Mouse (Mus musculus) cerebellum, adult 18-20 months (tissue): ENCODE data around the gene Cpne2.

Experiments used
- DNase-seq, 2 experiments: peaks; one replicate each; pipeline ENCODE4 v3.0.0; 2021

Gene Cpne2

GRCm38 (mm10) chr8:94532873-94533671 lies at the start of gene Cpne2:
Gene Cpne2 (plus strand): TSS chr8:94532990.
- DNase-seq: peak in 1 of 2 experiments; percentile 17

DNA sequence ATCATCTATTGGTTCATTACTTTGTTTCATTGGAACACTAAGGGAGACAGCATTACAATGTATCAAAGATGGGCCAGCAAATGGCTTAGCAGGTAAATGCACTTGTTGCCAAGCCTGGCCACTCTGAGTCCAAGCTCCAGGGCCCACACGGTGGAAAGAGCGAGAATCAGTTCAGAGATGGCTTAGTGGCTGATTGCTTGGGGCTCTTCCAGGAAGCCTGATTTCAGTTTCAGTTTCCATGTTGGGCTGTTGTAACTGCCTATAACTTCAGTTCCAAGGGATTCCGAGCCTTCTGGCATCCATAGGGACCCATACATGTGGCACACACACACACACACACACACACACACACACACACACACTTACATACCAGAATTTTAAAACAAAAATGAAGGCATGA lies 47.5 kb upstream of the Cpne2 start:
- DNase-seq: no peak

DNA sequence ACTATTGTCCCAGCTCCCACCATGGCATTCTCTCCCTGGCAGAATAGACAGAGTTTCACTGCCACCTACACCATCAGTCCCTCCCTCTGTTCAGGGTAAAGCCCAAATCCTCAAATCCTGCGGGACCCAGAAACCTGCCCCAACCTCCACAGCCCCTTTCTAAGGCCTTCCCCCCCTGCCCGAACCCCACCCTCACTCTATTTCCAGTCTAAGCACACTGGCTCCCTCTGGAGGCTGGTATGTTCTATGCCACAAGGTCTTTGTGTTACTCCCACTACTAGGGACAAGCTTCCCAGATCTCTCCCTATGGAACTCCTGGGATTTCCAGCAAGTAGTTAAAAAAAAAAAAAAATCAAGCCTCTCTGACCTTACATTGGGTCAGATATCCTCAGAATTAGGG lies 46.9 kb upstream of the Cpne2 start:
- DNase-seq: peak in 1 of 2 experiments; percentile 12

DNA sequence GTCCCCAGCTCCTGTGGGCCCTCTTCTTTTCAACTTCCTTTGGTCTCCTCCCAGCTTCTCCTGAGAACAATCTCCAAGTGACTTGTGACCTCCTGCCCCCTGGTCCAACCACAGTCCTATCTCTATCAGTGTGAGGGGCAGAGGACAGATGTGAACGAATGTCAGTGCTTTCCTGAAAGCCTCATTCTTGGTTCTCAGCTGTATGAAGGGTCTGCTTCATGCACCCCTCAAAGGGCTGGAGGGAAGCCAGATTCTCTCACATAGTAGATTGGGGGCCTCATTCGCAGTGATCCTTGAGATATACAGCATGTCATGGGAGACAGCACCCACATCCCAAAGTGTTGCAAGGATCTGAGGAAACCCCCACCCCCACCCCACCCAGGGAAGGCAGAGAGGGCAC lies 44.8 kb upstream of the Cpne2 start:
- no peak for DNase-seq

DNA sequence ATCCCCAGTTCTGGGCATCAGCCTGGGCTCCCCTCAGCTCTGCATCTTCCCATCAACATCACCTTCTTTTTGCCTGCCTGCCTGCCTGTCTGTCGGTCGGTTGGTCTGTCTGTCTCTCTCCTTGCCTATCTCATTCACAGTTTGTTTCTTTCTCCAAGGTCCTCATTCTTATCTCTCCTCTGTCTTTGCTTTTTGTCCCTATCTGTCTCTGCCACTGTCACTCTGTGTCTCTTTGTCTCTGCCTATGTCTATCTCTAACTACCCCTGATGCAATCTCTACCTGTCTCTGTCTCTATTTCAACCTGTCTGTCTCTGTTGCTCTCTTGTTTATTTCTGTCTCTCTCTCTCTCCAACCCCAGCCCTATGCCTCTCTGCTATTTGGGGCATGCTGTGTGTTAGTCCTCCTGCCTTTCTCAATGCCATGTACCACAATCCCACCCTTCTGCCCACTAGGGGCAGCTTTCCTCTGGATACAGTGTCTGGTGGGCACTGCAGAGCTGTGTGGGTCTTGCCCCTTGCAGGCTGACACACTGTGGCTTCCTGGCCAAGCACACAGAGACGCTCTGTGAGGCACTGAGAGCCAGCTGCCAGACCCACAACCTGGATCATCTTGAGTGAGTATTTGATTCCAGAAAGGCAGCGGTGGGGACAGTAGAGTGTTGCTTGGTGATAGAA lies 42.8 kb upstream of the Cpne2 start:
- no peak for DNase-seq

- peak; percentile 54 to 61 for DNase-seq
Measured at GRCm38 (mm10) chr8:94492021-94492681, 40.6 kb upstream of the Cpne2 start.

- DNase-seq: no peak
Measured at GRCm38 (mm10) chr8:94493240-94493639, 39.5 kb upstream of the Cpne2 start.

DNA sequence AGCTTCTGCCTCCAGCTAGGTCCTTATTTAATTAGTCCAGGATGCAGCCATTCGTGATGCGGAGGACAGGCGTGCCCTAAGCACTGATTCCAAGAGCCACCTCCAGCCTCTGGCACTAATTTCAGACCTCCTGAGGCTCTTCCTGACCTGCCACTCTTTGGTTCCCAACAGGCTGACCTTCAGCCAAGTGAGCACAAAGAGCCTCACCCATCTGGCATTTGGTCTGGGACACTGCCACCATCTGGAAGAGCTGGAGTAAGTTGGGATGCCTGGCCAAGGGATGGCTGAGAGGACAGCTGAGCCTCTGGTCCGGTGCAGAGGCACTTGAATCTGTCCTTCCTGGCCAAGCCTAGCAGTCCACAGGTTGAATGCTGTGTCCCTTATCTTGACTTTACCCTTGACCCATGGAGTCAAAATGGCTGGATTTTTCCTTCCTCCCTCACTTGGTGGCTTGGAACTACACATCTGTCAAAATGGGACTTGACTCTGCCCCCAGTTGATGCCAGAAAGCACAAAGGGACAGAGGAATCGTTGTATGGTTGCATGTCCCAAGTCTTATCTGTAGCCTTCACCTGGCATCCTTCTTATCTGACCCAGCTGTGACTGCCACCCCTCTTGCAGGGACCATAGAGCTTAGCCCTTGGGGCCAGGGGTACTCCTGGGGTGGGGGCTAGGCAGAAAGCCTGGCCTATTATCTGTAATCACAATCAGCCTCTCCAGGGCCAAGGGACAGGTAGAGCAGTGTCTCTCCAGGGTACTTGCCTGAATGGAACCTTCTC lies 17.2 kb upstream of the Cpne2 start:
- no peak for DNase-seq

- DNase-seq: no peak
Measured at GRCm38 (mm10) chr8:94516209-94516593, 16.6 kb upstream of the Cpne2 start.

GRCm38 (mm10) chr8:94516766-94517165 lies 16.0 kb upstream of the Cpne2 start:
- DNase-seq: no peak

DNA sequence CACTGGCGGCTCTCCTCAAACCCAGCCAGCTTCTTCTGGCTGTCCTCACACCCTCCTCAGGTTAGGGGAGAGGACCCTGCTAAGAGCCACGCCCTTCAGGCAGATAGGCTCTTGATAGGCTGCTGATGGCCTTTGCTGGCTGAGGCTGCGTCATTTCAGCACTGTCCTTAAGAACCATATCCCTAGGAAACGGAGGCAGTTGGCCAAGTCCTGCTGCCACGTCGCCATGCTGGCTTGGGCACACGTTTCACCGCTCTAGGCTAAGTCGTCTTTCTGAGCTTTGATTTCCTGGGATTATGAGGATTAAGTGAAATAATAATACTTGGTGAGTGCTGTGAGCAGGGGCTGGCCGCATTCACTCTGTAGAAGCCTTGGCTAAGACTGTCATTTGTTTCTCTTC lies 14.5 kb upstream of the Cpne2 start:
- no peak for DNase-seq

- no peak for DNase-seq
Measured at GRCm38 (mm10) chr8:94519021-94519420, 13.8 kb upstream of the Cpne2 start.

GRCm38 (mm10) chr8:94521481-94521880 lies 11.3 kb upstream of the Cpne2 start:
- no peak for DNase-seq

GRCm38 (mm10) chr8:94522482-94522881 lies 10.3 kb upstream of the Cpne2 start:
- no peak for DNase-seq

DNA sequence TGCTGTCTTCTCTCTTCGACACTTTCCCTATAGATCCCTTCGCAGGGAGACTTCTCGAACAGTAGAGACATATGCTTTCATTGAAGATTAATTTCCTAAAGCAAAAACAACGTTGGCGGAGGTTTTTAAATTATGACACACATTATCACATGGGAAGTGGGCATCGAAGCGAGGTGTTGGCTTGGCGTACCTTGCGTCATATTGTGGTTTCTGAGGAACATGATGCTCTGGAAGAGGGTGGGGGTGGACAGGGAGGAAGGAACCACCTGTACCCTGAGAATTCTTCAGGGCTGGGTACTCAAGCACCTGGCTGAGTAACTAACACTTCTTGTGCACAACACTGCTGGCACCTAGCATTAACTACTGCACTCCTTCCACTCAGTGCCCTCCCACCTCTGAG lies 8.2 kb upstream of the Cpne2 start:
- DNase-seq: no peak

- DNase-seq: no peak
Measured at GRCm38 (mm10) chr8:94527178-94527577, 5.6 kb upstream of the Cpne2 start.

DNA sequence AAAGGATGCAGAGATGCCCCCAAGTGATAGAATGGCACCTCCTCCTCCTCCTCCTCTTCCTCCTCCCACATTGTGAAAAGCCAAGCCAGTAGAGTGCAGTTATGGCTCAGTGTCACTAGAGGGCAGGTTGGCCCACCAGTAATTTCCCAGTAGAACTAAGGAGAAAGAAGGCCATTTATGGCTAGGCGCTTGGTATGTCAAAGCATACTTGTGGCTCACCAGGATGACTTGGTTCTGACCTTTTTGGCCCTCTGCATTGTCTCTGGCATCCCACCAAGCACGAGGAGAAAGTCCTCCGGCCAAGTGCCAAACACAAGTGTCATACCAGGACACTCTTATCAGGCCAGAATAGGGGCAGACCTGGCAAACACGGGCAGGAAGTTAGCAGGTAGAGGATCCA lies 4.5 kb upstream of the Cpne2 start:
- DNase-seq: peak; percentile 12 to 20

- no peak for DNase-seq
Measured at GRCm38 (mm10) chr8:94529875-94530274, 2.9 kb upstream of the Cpne2 start.

DNA sequence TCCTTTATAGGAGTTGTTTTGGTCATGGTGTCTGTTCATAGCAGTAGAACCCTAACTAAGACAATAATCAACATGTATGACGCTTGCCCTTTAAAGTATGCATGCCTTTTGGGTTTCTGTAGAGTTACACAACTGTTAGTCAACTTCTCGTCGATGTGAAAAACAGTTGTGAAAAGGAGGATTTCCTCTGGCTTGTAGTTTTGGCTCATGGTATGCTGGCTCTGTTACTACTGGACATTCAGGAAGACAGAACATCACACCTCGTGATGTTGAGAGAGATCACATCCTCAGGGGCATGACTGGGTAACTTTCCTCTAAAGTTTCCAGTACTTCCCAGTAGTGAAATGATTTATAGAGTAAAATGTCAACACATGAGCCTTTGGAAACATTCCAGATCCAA lies 2.1 kb upstream of the Cpne2 start:
- DNase-seq: no peak

GRCm38 (mm10) chr8:94532000-94532399 lies 790 bp upstream of the Cpne2 start:
- DNase-seq: no peak

- no peak for DNase-seq
Measured at GRCm38 (mm10) chr8:94532525-94532872, 291 bp upstream of the Cpne2 start.

GRCm38 (mm10) chr8:94534612-94535011 lies 1.8 kb downstream of the Cpne2 start:
- no peak for DNase-seq

DNA sequence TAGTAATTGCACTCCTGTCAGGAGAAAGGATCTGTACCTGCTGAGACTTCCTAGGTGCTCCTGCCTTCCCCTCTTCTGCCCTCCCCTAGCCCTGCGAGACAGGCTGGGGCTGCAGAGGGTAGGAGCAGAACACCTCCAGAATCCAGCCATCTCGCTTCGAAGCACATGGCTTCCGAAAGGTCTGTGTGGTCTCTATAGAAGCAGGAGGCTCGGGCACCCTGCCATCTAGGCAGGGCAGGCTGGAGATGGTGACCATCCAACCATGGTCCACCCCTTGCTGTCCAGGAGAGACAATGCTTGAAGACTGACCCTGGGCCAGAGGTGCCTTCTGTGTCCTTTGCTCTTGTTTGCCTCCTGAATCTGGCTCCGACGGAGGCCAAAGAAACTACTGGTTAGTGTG lies 2.8 kb downstream of the Cpne2 start:
- DNase-seq: no peak
